Comparison of ENCODE assay signal across 10 mouse cellular contexts in the genomic region with DNA sequence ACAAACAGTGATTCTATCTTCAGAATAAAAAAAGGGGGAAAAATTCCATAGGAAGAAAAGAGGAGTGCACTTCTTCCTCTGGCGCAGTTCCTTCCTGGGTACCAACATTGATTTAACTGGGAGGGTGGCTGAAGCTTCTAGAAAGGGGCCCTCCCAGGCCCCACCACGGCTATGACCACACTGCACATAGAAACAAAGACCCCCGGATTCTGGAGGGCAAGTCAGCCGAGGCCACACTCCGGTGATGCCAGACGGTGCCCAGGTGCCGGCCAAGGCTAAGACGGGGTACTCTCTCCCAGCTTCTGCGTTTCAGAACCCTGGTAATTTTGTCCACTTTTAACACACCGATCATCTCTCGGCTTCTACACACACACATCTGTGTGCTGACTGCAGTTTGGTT.
A peak's percentile ranks its signal among the peaks of the same experiment; 100 is the strongest.
DNase-seq lines count a peak whose midpoint lies in the region; ATAC-seq and TF ChIP-seq lines count a peak whose summit lies in the region.
"Had no signal": no experiment of that assay in that cellular context is flagged by ENCODE, and none has a peak within 500 bp of the region (broad histone marks: within the 10 kb centered on the region; RNA-seq: fewer than 3 reads in every experiment).

No protein-coding gene starts in this region.

- H3K4me3 ChIP-seq in kidney, postnatal 0 days (replicated peaks; ENCODE audit: low read depth, low read length): no peak overlapping the region
- H3K4me3 ChIP-seq in embryonic facial prominence, embryonic 13.5 days: peak overlapping the region; percentile 43
- H3K4me3 ChIP-seq in hindbrain, embryonic 15.5 days: no peak overlapping the region
- H3K4me3 ChIP-seq in neural tube, embryonic 12.5 days: no peak overlapping the region

- no peak overlapping the region for H3K27ac ChIP-seq in kidney, postnatal 0 days
- peak overlapping the region; percentile 73 for H3K27ac ChIP-seq in embryonic facial prominence, embryonic 13.5 days
- peak overlapping the region; percentile 83 for H3K27ac ChIP-seq in hindbrain, embryonic 15.5 days (replicated peaks)
- peak overlapping the region; percentile 32; the same call in 1 of the 2 replicates for H3K27ac ChIP-seq in neural tube, embryonic 12.5 days

- WGBS in kidney, postnatal 0 days: 42% methylated on average over 11 of the region's 11 CpGs
- WGBS in embryonic facial prominence, embryonic 13.5 days: 17% methylated on average over 11 of the region's 11 CpGs
- WGBS in hindbrain, embryonic 15.5 days: 40% methylated on average over 11 of the region's 11 CpGs
- WGBS in neural tube, embryonic 12.5 days: 38% methylated on average over 11 of the region's 11 CpGs

- no peaks in the 10 kb centered on the region for H3K9me3 ChIP-seq in kidney, postnatal 0 days (replicated peaks; ENCODE audit: low read length)
- no peaks in the 10 kb centered on the region for H3K9me3 ChIP-seq in embryonic facial prominence, embryonic 13.5 days
- H3K9me3 ChIP-seq in hindbrain, embryonic 15.5 days: no peaks in the 10 kb centered on the region
- H3K9me3 ChIP-seq in neural tube, embryonic 12.5 days: no peaks in the 10 kb centered on the region

- peaks cover 18% of the 10 kb centered on the region; the same call in 1 of the 2 replicates for H3K27me3 ChIP-seq in kidney, postnatal 0 days (ENCODE audit: insufficient read depth, low read length)
- H3K27me3 ChIP-seq in embryonic facial prominence, embryonic 13.5 days: peaks cover 33% of the 10 kb centered on the region
- H3K27me3 ChIP-seq in hindbrain, embryonic 15.5 days: no peaks in the 10 kb centered on the region
- H3K27me3 ChIP-seq in neural tube, embryonic 12.5 days (replicated peaks): no peaks in the 10 kb centered on the region

- no peak overlapping the region for H3K9ac ChIP-seq in kidney, postnatal 0 days (ENCODE audit: low read depth, low read length)
- peak overlapping the region; percentile 55; the same call in 1 of the 2 replicates for H3K9ac ChIP-seq in embryonic facial prominence, embryonic 13.5 days
- H3K9ac ChIP-seq in hindbrain, embryonic 15.5 days: peak overlapping the region; percentile 36
- peak overlapping the region; percentile 22; the same call in 1 of the 2 replicates for H3K9ac ChIP-seq in neural tube, embryonic 12.5 days

- ATAC-seq in kidney, postnatal 0 days (replicated peaks; ENCODE audit: low FRiP score, low read depth): no peak
- no peak for ATAC-seq in embryonic facial prominence, embryonic 13.5 days (ENCODE audit: insufficient number of reproducible peaks, insufficient read depth, low FRiP score, low TSS enrichment, low read depth)
- no peak for ATAC-seq in hindbrain, embryonic 15.5 days (ENCODE audit: low FRiP score, low read depth)
- ATAC-seq in neural tube, embryonic 12.5 days (ENCODE audit: low FRiP score, low read depth): peak; percentile 38; the same call in 1 of the 2 replicates

- H3K36me3 ChIP-seq in kidney, postnatal 0 days (ENCODE audit: insufficient read depth, low read length): no peaks in the 10 kb centered on the region
- H3K36me3 ChIP-seq in embryonic facial prominence, embryonic 13.5 days: no peaks in the 10 kb centered on the region
- H3K36me3 ChIP-seq in hindbrain, embryonic 15.5 days: no peaks in the 10 kb centered on the region
- H3K36me3 ChIP-seq in neural tube, embryonic 12.5 days: no peaks in the 10 kb centered on the region
- H3K36me3 ChIP-seq: G1E had no signal

- H3K4me1 ChIP-seq in kidney, postnatal 0 days (replicated peaks; ENCODE audit: insufficient read depth, low read length): peaks cover 12% of the 10 kb centered on the region; the same call in 1 of the 2 replicates
- peaks cover 54% of the 10 kb centered on the region for H3K4me1 ChIP-seq in embryonic facial prominence, embryonic 13.5 days
- peaks cover 46% of the 10 kb centered on the region for H3K4me1 ChIP-seq in hindbrain, embryonic 15.5 days (replicated peaks)
- peaks cover 31% of the 10 kb centered on the region for H3K4me1 ChIP-seq in neural tube, embryonic 12.5 days

- no peak for TF ChIP-seq CTCF in kidney, postnatal 0 days (IDR thresholded peaks at IDR 0.05; ENCODE audit: low read depth)

- DNase-seq in kidney, postnatal 0 days (ENCODE audit: low spot score): no peak
- DNase-seq in kidney, postnatal 4 days: no peak
- no peak for DNase-seq in layer of hippocampus, adult 11-12 months (ENCODE audit: low spot score)
- DNase-seq in left cerebral cortex, adult 11 months (ENCODE audit: low spot score): no peak
- no peak for DNase-seq in layer of hippocampus, postnatal 25 days (ENCODE audit: extremely low spot score in 1 of 2, low spot score in 1 of 2)
- DNase-seq: gastrocnemius, postnatal 14 days had no signal

- peak overlapping the region; percentile 79 for H3K4me2 ChIP-seq in kidney, postnatal 0 days (ENCODE audit: low read length)
- peak overlapping the region; percentile 73 for H3K4me2 ChIP-seq in embryonic facial prominence, embryonic 13.5 days
- H3K4me2 ChIP-seq in hindbrain, embryonic 15.5 days: peak overlapping the region; percentile 74
- peak overlapping the region; percentile 62 for H3K4me2 ChIP-seq in neural tube, embryonic 12.5 days (replicated peaks)
